Mouse (Mus musculus) spleen, postnatal 36 days (tissue): ENCODE data around the gene Plekha5.
"Not testable (repeated sequence)": the region's sequence is repeated elsewhere in the genome, so short reads cannot be mapped to it uniquely, and the experiment has no call there.

Source experiments
- DNase-seq, 2 experiments: peaks; one replicate each; pipeline ENCODE4 v3.0.0; 2022; ENCODE audit warnings: low spot score in 2 of 2, mixed read lengths in 1 of 2

Gene Plekha5

DNA sequence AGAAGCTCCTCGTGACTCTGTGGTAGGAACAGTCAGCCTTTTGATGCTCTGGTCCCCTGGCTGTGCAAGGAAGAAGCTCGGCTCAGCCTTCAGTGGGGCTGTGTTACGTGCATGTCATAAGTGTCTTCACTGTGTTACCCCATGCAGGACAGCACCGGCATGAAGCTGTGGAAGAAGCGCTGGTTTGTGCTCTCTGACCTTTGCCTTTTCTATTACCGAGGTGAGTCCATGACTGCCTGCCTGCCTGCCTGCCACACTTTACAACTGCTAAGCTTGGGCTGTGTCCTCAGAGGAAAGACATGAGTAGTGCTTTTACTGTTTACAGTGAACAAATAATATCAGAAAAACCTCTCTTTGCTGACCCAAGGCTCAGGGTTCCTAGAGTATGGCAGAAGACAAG lies 104.6 kb downstream of the Plekha5 start:
- DNase-seq, result no peak

- DNase-seq, result not testable (repeated sequence)
Observed at GRCm38 (mm10) chr6:140532858-140533257, 109.0 kb downstream of the Plekha5 start.

GRCm38 (mm10) chr6:140533606-140534005 lies 109.8 kb downstream of the Plekha5 start:
- DNase-seq, result no peak

DNA sequence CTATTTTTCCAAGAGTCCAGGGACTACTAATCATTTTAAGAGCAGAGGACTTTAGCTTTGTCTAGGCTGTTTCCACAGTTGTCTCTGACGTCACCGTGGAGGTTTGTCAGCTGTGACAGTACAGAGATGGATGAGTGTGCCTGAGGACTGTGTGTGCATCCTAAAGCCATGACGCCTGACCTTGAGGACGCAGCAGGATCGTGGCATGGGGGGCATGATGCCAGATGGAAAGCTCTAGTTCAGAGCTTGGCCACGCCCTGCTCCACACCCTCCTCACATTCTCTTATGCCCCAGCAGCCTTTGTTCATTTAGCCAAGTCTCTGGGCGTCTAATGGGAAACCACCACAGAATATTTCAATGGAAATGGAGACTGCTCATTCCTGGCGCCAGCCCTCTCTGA lies 111.7 kb downstream of the Plekha5 start:
- no peak for DNase-seq

DNA sequence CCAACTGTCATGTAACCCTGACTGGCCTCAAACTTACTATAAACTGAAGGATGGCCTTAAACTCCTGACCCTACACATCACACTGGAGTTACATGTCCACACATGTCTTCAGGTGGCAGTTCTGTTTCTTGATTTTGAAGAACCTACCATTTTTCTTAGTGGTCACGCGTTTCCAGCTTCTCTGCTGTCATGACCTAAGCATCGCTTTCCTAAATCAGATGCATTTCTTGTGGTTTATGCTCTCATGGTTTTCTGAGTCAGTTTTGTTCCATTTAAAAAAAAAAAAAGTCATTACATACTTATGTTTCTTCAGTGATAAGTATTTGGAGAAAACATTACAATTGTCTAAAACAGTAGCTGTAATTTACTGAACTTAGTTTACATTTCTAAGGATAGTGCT lies 118.1 kb downstream of the Plekha5 start:
- DNase-seq, result no peak

- DNase-seq, result no peak
Observed at GRCm38 (mm10) chr6:140543005-140543794, 119.3 kb downstream of the Plekha5 start.

GRCm38 (mm10) chr6:140546095-140546494 lies 122.2 kb downstream of the Plekha5 start:
- peak; percentile 11 to 19 for DNase-seq

DNA sequence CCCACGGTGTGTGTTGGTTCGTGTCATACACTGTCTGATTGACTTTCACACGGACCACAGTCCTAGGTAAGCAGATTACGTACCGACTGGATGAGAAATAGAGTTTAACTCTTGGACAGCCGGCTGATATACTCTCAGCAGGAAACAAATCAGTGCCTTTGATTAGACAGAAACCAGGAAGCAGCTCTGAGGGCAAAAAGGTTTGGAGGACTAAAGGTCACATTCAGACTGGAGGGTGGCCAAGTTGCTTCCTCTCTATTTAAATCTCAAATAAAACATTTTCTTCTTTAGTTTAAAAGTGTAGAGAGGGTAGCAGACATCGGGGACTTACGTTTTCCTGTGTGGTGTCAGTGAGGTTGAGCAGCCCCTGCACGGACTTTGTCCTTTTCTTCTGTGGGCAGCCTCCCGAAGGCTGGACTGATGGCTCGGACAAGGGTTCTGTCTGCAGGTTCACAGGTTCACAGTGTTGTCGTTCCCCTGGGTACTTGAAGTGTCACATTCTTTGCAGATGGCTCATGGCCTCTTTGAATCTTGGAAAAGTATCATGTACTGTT lies 122.9 kb downstream of the Plekha5 start:
- no peak for DNase-seq

DNA sequence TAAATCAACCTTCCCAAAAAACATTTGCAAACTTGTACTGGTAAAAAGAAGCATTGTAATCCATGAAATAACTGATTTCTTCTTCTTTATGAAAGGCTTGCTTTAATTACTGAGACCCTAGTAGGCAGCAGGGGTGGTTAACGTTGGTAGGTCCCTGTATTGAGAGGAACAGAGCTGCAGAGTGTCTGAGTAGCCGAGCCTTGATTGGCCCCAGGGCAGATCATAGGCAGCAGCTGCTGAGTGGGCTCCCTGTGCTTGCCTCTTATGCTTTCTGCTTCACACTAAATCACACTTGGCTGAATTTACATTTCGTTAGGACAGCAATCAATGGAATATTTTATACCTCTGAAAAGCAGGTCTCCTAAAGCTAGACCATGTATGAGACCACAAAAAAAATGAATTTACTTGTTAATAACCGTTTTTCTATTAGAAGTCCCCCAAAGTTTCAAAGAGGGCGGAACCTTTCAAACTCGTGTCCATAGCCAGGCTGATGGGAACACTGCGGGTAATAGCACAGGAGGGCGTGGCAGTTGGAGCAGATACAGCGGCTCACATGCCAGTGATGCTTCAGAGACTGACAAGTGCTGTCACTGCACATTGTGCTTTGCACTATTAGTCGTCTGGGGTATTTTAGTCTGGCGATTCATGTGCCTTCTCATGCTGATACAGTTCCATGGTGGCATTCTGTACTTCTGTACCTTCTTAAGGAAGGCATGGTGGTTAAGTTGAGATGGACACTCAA lies 123.5 kb downstream of the Plekha5 start:
- no peak for DNase-seq

- no peak for DNase-seq
Observed at GRCm38 (mm10) chr6:140548082-140548769, 124.4 kb downstream of the Plekha5 start.

DNA sequence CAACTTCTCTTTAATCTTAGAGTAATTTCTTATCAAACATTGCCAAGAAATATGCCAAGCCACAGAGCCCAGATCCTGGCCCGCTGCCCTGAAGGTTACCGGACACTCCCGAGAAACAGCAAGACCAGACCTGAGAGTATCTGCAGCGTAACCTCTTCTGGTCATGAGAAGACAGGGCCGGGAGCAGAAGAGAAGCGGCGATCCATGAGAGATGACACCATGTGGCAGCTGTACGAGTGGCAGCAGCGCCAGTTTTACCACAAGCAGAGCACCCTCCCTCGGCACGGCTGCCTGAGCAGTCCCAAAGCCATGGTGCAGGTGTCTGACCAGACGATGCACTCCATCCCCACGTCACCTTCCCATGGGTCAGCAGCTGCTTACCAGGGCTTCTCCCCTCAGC lies 126.9 kb downstream of the Plekha5 start:
- no peak for DNase-seq

- DNase-seq, result no peak
Observed at GRCm38 (mm10) chr6:140554261-140554660, 130.4 kb downstream of the Plekha5 start.

GRCm38 (mm10) chr6:140559411-140559810 lies 135.6 kb downstream of the Plekha5 start:
- DNase-seq, result no peak

DNA sequence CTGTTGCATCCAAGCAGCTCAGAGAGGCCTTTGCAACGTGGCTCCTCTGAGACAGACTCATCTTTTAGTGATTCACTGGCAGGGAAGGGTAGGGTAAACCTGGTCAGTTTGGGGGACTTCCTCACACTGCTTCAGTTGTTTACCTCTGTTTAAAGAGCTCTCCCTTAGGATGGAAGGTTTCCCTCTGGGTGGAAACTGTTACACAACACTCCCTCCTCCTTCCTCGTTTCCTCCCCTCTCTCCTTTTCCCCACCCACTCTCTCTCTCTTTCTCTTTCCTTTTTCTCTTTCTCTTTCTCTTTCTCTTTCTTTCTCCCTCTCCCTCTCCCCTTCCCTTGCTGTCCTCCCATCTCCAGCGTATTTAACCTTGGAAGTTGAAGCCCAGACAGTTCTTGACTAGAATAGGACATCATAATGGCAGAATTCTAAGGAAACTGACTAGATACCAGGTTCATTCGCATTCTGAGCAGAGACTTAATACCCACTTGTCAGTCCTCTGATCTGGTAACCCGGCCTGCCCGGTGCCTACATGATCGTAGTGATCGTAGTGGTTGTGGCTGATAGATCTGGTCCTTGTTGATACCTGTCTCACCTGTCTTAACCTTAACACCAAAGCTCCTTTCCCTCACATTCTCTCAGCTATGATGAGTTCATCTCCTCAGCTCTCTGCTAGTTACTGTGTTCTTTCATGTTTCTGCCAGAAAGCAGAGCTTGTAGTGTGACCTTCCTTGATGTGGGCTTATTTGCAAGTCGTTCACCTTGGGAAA lies 137.5 kb downstream of the Plekha5 start:
- DNase-seq, result no peak

- no peak for DNase-seq
Observed at GRCm38 (mm10) chr6:140561917-140562590, 138.2 kb downstream of the Plekha5 start.

- DNase-seq, result no peak
Observed at GRCm38 (mm10) chr6:140567199-140567598, 143.3 kb downstream of the Plekha5 start.

- no peak for DNase-seq
Observed at GRCm38 (mm10) chr6:140567897-140568296, 144.0 kb downstream of the Plekha5 start.

GRCm38 (mm10) chr6:140570152-140570551 lies 146.3 kb downstream of the Plekha5 start:
- DNase-seq, result no peak

DNA sequence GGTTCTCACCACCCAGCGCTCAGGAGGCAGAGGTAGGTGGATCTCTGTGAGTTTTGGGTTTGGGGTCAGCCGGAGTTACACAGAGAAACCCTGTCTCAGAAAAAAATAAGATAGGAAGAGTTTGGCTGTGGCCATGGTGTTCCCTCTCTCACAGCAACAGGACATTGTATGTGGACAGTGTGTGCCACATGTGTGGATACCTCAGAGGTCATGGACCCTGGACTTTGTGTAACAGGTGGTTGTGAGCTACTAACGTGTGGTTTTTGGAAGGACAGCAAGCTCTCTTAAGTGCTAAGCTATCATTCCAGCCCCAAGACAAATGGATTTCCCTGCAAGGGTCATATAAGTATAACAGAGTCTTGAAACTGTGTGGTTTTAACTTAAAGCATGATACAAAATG lies 151.1 kb downstream of the Plekha5 start:
- no peak for DNase-seq

- no peak for DNase-seq
Observed at GRCm38 (mm10) chr6:140576133-140576532, 152.3 kb downstream of the Plekha5 start.
